Mouse (Mus musculus): Measurements from ENCODE around the gene Atp13a4. TPM values are rescaled to one million over a fixed set of nuclear protein-coding genes. Genes with fewer than 3 reads are reported as not detected.

The Atp13a4 gene
- polyA plus RNA-seq, 1 experiment from 2014 or later, result 0.48 TPM

GRCm38 (mm10) chr16:29378458-29378857 lies 166.2 kb downstream of the Atp13a4 start, which contains the start of gene Atp13a5:
Gene Atp13a5 (minus strand): TSS chr16:29378732.
- Histone ChIP-seq H3K4me1 (no peaks in the 10 kb centered on the region), H3K9me3 (no peaks in the 10 kb centered on the region), H3K27me3 (no peaks in the 10 kb centered on the region), H3K4me2 (no peak within 1 kb of the TSS), H3K27ac (no peak within 1 kb of the TSS), H3K9ac (no peak within 1 kb of the TSS), H3K36me3 (no peaks in the 10 kb centered on the region), H3K4me3 (no peak within 1 kb of the TSS)
- ATAC-seq (ENCODE audit: insufficient number of reproducible peaks, insufficient read depth, low FRiP score, low TSS enrichment, low read depth), result no peak
- 70% methylated on average over 4 of the region's 4 CpGs for WGBS

- H3K4me1 ChIP-seq, result no peaks in the 10 kb centered on the region
- H3K9ac ChIP-seq, result no peak overlapping the region
- no peak overlapping the region for H3K4me2 ChIP-seq
- H3K9me3 ChIP-seq, result no peaks in the 10 kb centered on the region
- ATAC-seq (ENCODE audit: insufficient number of reproducible peaks, insufficient read depth, low FRiP score, low TSS enrichment, low read depth), result no peak
- no peaks in the 10 kb centered on the region for H3K36me3 ChIP-seq
- 85% methylated on average over 8 of the region's 8 CpGs for WGBS
- H3K27me3 ChIP-seq, result no peaks in the 10 kb centered on the region
- no peak overlapping the region for H3K4me3 ChIP-seq
- H3K27ac ChIP-seq, result no peak overlapping the region
These were observed 170.0 kb downstream of the Atp13a4 start for GRCm38 (mm10) chr16:29374636-29375035.

Other genes starting within 250 kb of the Atp13a4 start
- gene Atp13a5, start 166.1 kb downstream of the Atp13a4 start, polyA plus RNA-seq (2015; fragmentation: Nextera tagmentation; extraction: Ambion mirVana), result 0.18 and 0.21 TPM in 2 replicates
- gene Opa1, start 34.5 kb upstream of the Atp13a4 start, polyA plus RNA-seq (2015; fragmentation: Nextera tagmentation; extraction: Ambion mirVana), result 29.6 and 32.4 TPM in 2 replicates

All from embryonic facial prominence, embryonic 13.5 days (tissue).